Mouse (Mus musculus) G1E (cell line): ENCODE results near the gene Clybl. TPM values are rescaled to one million over a fixed set of nuclear protein-coding genes. Genes with fewer than 3 reads are reported as not detected.

Experiments used
- ATAC-seq: 2 replicates; pipeline ENCODE4 v1.8.0; 2016; ENCODE audit warnings: mild to moderate bottlenecking; ENCODE audit not compliant: insufficient number of reproducible peaks, poor library complexity, low FRiP score, severe bottlenecking; ENCODE audit errors: extremely low read depth
- DNase-seq: peaks from one replicate; pipeline ENCODE4 v3.0.0; 2012; ENCODE audit warnings: low spot score
- H3K27me3 ChIP-seq: 2 replicates; pipeline ENCODE4 v1.6.1; 2012; ENCODE audit warnings: mild to moderate bottlenecking, low read length, inconsistent platforms; ENCODE audit not compliant: insufficient read depth
- H3K36me3 ChIP-seq: replicated peaks from 2 replicates; pipeline ENCODE3; 2012; ENCODE audit warnings: mild to moderate bottlenecking, inconsistent platforms
- H3K4me1 ChIP-seq: 2 replicates; pipeline ENCODE4 v1.6.1; 2012; ENCODE audit warnings: low read depth, low read length, inconsistent platforms, mixed read lengths; ENCODE audit not compliant: insufficient read depth
- H3K4me3 ChIP-seq: 2 replicates; pipeline ENCODE4 v1.5.1; 2012; ENCODE audit warnings: low read depth, mild to moderate bottlenecking, inconsistent platforms, low read length, moderate library complexity, mixed read lengths
- H3K9me3 ChIP-seq: replicated peaks from 2 replicates; pipeline ENCODE4 v1.6.1; 2012; ENCODE audit warnings: inconsistent platforms
- CTCF ChIP-seq: IDR thresholded peaks from 2 replicates; pipeline ENCODE4 v1.5.1; 2012; ENCODE audit warnings: low read depth, low read length, inconsistent platforms, mixed read lengths
- GATA1 ChIP-seq: IDR thresholded peaks from 2 replicates; pipeline ENCODE4 v1.6.1; 2012; ENCODE audit warnings: borderline replicate concordance, low read length, inconsistent platforms, mixed read lengths
- GATA2 ChIP-seq: IDR thresholded peaks from 2 replicates; pipeline ENCODE4 v1.6.1; 2012; ENCODE audit warnings: low read depth, low read length, inconsistent platforms, borderline replicate concordance
- POLR2AphosphoS5 ChIP-seq: IDR thresholded peaks from 2 replicates; pipeline ENCODE4 v1.6.1; 2012; ENCODE audit warnings: low read depth, low read length, inconsistent platforms; ENCODE audit not compliant: insufficient replicate concordance
- TAL1 ChIP-seq: conservative IDR thresholded peaks from 2 replicates; pipeline ENCODE4 v1.6.1; 2012; ENCODE audit warnings: low read depth, low read length, inconsistent platforms, mixed read lengths
- polyA plus RNA-seq: library from polyadenylated mRNA; stranded (reverse); fragments of >175 nt; gene quantifications from 2 replicates; pipeline ENCODE4 v1.2.3, GENCODE M21; 2012
- total RNA-seq, 2 experiments: library from RNA; stranded (forward) in 1 of 2; stranded (reverse) in 1 of 2; fragments of 200-1000 nt in 1 of 2; fragments of >200 nt in 1 of 2; fragmentation: Nextera tagmentation in 1 of 2; gene quantifications; 2 replicates each; pipeline ENCODE4 v1.2.3; 2014 to 2017

Gene Clybl
- total and polyA plus RNA-seq, 3 experiments, result 44.6 to 263 (median 45.1) TPM

GRCm38 (mm10) chr14:122176263-122176798 lies 5.2 kb upstream of the Clybl start:
- H3K36me3 ChIP-seq, result no peaks in the 10 kb centered on the region
- ATAC-seq (no peak), DNase-seq (no peak)
- H3K4me3 ChIP-seq, result no peak overlapping the region
- H3K4me1 ChIP-seq, result peaks cover 20% of the 10 kb centered on the region
- TF ChIP-seq CTCF, result no peak
- no peak for TF ChIP-seq GATA2
- no peak for TF ChIP-seq TAL1
- TF ChIP-seq POLR2AphosphoS5, result no peak
- no peak for TF ChIP-seq GATA1
- H3K9me3 ChIP-seq, result no peaks in the 10 kb centered on the region
- peaks cover 42% of the 10 kb centered on the region for H3K27me3 ChIP-seq

- no peak for TF ChIP-seq POLR2AphosphoS5
- TF ChIP-seq CTCF, result no peak
- TF ChIP-seq GATA2, result no peak
- no peak for TF ChIP-seq GATA1
- no peak for TF ChIP-seq TAL1
- H3K36me3 ChIP-seq, result peaks cover 5% of the 10 kb centered on the region
- no peak overlapping the region for H3K4me3 ChIP-seq
- ATAC-seq (no peak), DNase-seq (no peak)
- H3K4me1 ChIP-seq, result peaks cover 46% of the 10 kb centered on the region
- peaks cover 2% of the 10 kb centered on the region for H3K9me3 ChIP-seq
- H3K27me3 ChIP-seq, result peaks cover 25% of the 10 kb centered on the region
Measured at GRCm38 (mm10) chr14:122179262-122179661, 2.2 kb upstream of the Clybl start.

- no peak for TF ChIP-seq GATA1
- no peak for TF ChIP-seq GATA2
- TF ChIP-seq CTCF, result no peak
- no peak for TF ChIP-seq TAL1
- no peak for TF ChIP-seq POLR2AphosphoS5
- peaks cover 12% of the 10 kb centered on the region for H3K9me3 ChIP-seq
- peak overlapping the region; percentile 81 for H3K4me3 ChIP-seq
- no peak for DNase-seq
- peaks cover 47% of the 10 kb centered on the region for H3K4me1 ChIP-seq
- H3K27me3 ChIP-seq, result peaks cover 5% of the 10 kb centered on the region
- H3K36me3 ChIP-seq, result peaks cover 21% of the 10 kb centered on the region
- peak; percentile 23 for ATAC-seq
Measured at GRCm38 (mm10) chr14:122181815-122182157, 282 bp downstream of the Clybl start.

- peaks cover 4% of the 10 kb centered on the region; the same call in 1 of the 2 replicates for H3K27me3 ChIP-seq
- no peak for DNase-seq
- H3K36me3 ChIP-seq, result peaks cover 21% of the 10 kb centered on the region
- TF ChIP-seq TAL1 (0 out of 2 replicates have a peak, but pooled peaks have one; percentile 23), GATA2 (no peak)
- no peak for ATAC-seq
- H3K4me3 ChIP-seq, result peak overlapping the region; percentile 81
- H3K4me1 ChIP-seq, result peaks cover 50% of the 10 kb centered on the region
- peaks cover 12% of the 10 kb centered on the region for H3K9me3 ChIP-seq
Measured at GRCm38 (mm10) chr14:122182220-122182619, 716 bp downstream of the Clybl start.

GRCm38 (mm10) chr14:122183974-122184373 lies 2.5 kb downstream of the Clybl start:
- ATAC-seq (peak; percentile 65), DNase-seq (peak; percentile 50)
- Histone ChIP-seq H3K9me3 (peaks cover 12% of the 10 kb centered on the region), H3K4me3 (peak overlapping the region; percentile 18; the same call in 1 of the 2 replicates), H3K27me3 (no peaks in the 10 kb centered on the region), H3K36me3 (peaks cover 31% of the 10 kb centered on the region), H3K4me1 (peaks cover 55% of the 10 kb centered on the region)
- TF ChIP-seq GATA1, result no peak
- no peak for TF ChIP-seq GATA2
- TF ChIP-seq CTCF, result no peak
- TF ChIP-seq POLR2AphosphoS5, result no peak
- TF ChIP-seq TAL1, result no peak

GRCm38 (mm10) chr14:122188250-122188649 lies 6.7 kb downstream of the Clybl start:
- Histone ChIP-seq H3K36me3 (peaks cover 37% of the 10 kb centered on the region), H3K4me1 (peaks cover 40% of the 10 kb centered on the region), H3K27me3 (no peaks in the 10 kb centered on the region), H3K9me3 (peaks cover 16% of the 10 kb centered on the region), H3K4me3 (no peak overlapping the region)
- ATAC-seq, result no peak
- TF ChIP-seq TAL1 (no peak), GATA1 (no peak), POLR2AphosphoS5 (no peak), CTCF (no peak), GATA2 (no peak)
- DNase-seq, result no peak

- Histone ChIP-seq H3K36me3 (peaks cover 41% of the 10 kb centered on the region), H3K9me3 (peaks cover 8% of the 10 kb centered on the region), H3K4me1 (peaks cover 30% of the 10 kb centered on the region), H3K27me3 (no peaks in the 10 kb centered on the region), H3K4me3 (no peak overlapping the region)
- TF ChIP-seq POLR2AphosphoS5, result no peak
- no peak for TF ChIP-seq CTCF
- no peak for TF ChIP-seq GATA1
- no peak for TF ChIP-seq TAL1
- TF ChIP-seq GATA2, result no peak
- ATAC-seq (no peak), DNase-seq (no peak)
Measured at GRCm38 (mm10) chr14:122189901-122190300, 8.4 kb downstream of the Clybl start.
